8 mouse cellular contexts compared by ENCODE assay signal in genomic region chr11:87073866-87074440, GRCm38 (mm10). TPM values are rescaled to one million over a fixed set of nuclear protein-coding genes. Genes with fewer than 3 reads are reported as not detected.
DNase-seq lines count a peak whose midpoint lies in the region; ATAC-seq and TF ChIP-seq lines count a peak whose summit lies in the region.

Gdpd1 (minus strand) TSS chr11:87074062.

- peak within 1 kb of the TSS; percentile 69 for H3K27ac ChIP-seq in cortical plate, adult 2 months (ENCODE audit: insufficient read depth, low read length)

- peak; percentile 53 to 74 for DNase-seq in gastrocnemius, adult 8-10 months (ENCODE audit: low spot score in 2 of 2)
- peak; percentile 86 for DNase-seq in hindlimb bud, embryonic 11.5 days (ENCODE audit: extremely low spot score, low read depth, low spot score)
- peak; percentile 82 to 83 for DNase-seq in left cerebral cortex, adult 8-10 months (ENCODE audit: low spot score in 2 of 2)
- DNase-seq in right cerebral cortex, postnatal 14 days, result peak; percentile 88
- DNase-seq in urinary bladder, postnatal 36 days (ENCODE audit: low spot score in 2 of 2), result peak; percentile 76 to 87

- H3K36me3 ChIP-seq in megakaryocyte, embryonic 14.5 days (replicated peaks; ENCODE audit: low read length), result peaks cover 24% of the 10 kb centered on the region

- H3K4me3 ChIP-seq in cortical plate, adult 2 months (ENCODE audit: insufficient read depth, low read length), result peak within 1 kb of the TSS; percentile 85
- peak within 1 kb of the TSS; percentile 96 for H3K4me3 ChIP-seq in megakaryocyte, embryonic 14.5 days (replicated peaks)

- peaks cover 2% of the 10 kb centered on the region for H3K27me3 ChIP-seq in megakaryocyte, embryonic 14.5 days (replicated peaks)

- H3K9me3 ChIP-seq in megakaryocyte, embryonic 14.5 days, result no peaks in the 10 kb centered on the region

- no peak for TF ChIP-seq CTCF in cortical plate, adult 2 months (IDR thresholded peaks at IDR 0.05; ENCODE audit: extremely low read depth, insufficient read depth, low read length)

- peak; percentile 52 for ATAC-seq in activated CD4-positive, CD25-positive, alpha-beta regulatory T cell, adult 4 months

- TF ChIP-seq POLR2A in cortical plate, adult 2 months (IDR thresholded peaks at IDR 0.05; ENCODE audit: extremely low read depth, insufficient read depth, low read length), result peak; percentile 89

- peaks cover 2% of the 10 kb centered on the region for H3K4me1 ChIP-seq in cortical plate, adult 2 months (ENCODE audit: control insufficient read depth, insufficient read depth, low read length)
- peaks cover 21% of the 10 kb centered on the region for H3K4me1 ChIP-seq in megakaryocyte, embryonic 14.5 days

RNA-seq across cellular contexts. Expression of gene Gdpd1, which starts in this region (rescaled TPM):
- under 1 TPM in 1 of 2 experiments, not detected in 1; 0.24 TPM for polyA plus RNA-seq in activated CD4-positive, CD25-positive, alpha-beta regulatory T cell, adult 4 months (2017; shearing (Covaris generic))
- 34.6 and 34.9 TPM in 2 replicates for polyA plus RNA-seq in cortical plate, adult 2 months (2012; rRNA removed)
- total RNA-seq in gastrocnemius, adult 8-10 months (2022), result 1 to 10 TPM; 3.6 to 4.5 (median 3.8) TPM
- total RNA-seq in left cerebral cortex, adult 8-10 months (2022), result 10 to 100 TPM; 37.4 to 40.5 (median 39.0) TPM
- 1.2 TPM in 1 of 2 replicates, not detected in the other for polyA plus RNA-seq in megakaryocyte, embryonic 14.5 days (2012; ENCODE audit: insufficient read depth, low replicate concordance)

Comparison
In these comparisons a context has a peak if more than half of its experiments do, and no peak if none do; other contexts are left out.
1. Peak in every context shown above with its lines: DNase-seq, ATAC-seq, H3K4me3 ChIP-seq and H3K27ac ChIP-seq.
2. RNA of gene Gdpd1 (total RNA-seq): 37.4 to 40.5 TPM in left cerebral cortex, adult 8-10 months; 3.6 to 4.5 TPM in gastrocnemius, adult 8-10 months; every median in the first group is over 4 times any median in the second.
3. RNA of gene Gdpd1 (polyA plus RNA-seq): 34.6 to 34.9 TPM in cortical plate, adult 2 months; 1.2 TPM in megakaryocyte, embryonic 14.5 days and 0.24 TPM in activated CD4-positive, CD25-positive, alpha-beta regulatory T cell, adult 4 months; every median in the first group is over 10 times any median in the second.
4. Peak in ATAC-seq in activated CD4-positive, CD25-positive, alpha-beta regulatory T cell, adult 4 months; RNA of the gene not detected or under 1 TPM.